Mouse (Mus musculus): Measurements from ENCODE around the gene Tnk1. TPM values are rescaled to one million over a fixed set of nuclear protein-coding genes. Genes with fewer than 3 reads are reported as not detected.
A peak's percentile ranks its signal among the peaks of the same experiment; 100 is the strongest.

Gene Tnk1
- total RNA-seq, 1 experiment, result 3.4 TPM

- TF ChIP-seq HCFC1 (IDR thresholded peaks at IDR 0.05; ENCODE audit: borderline replicate concordance, insufficient read depth, low read length), result no peak
- TF ChIP-seq CHD2 (IDR thresholded peaks at IDR 0.05; ENCODE audit: low read depth, low read length), result no peak
- no peak for TF ChIP-seq ZC3H11A (IDR thresholded peaks at IDR 0.05; ENCODE audit: borderline replicate concordance, low read depth, low read length)
- TF ChIP-seq ZNF384 (IDR thresholded peaks at IDR 0.05; ENCODE audit: low read depth, low read length), result no peak
- TF ChIP-seq MAFK (IDR thresholded peaks at IDR 0.05; ENCODE audit: insufficient read depth, low read depth, low read length), result no peak
- Histone ChIP-seq H3K4me3 (ENCODE audit: insufficient read depth in 1 of 2, low read depth in 1 of 2, low read length in 2 of 2, poor library complexity in 1 of 2, severe bottlenecking in 1 of 2) (peak overlapping the region; percentile 62 to 92), H3K36me3 (ENCODE audit: control insufficient read depth, insufficient read depth, low read length, poor library complexity, severe bottlenecking) (no peaks in the 10 kb centered on the region; the same call in 1 of the 2 replicates), H3K4me1 (ENCODE audit: control insufficient read depth in 2 of 2, insufficient read depth in 2 of 2, low read length in 2 of 2, poor library complexity in 1 of 2) (peaks cover 3 to 18% of the 10 kb centered on the region in 2 experiments; a peak in 3 of 4 replicates), H3K9me3 (ENCODE audit: control insufficient read depth, insufficient read depth, low read depth, low read length) (no peaks in the 10 kb centered on the region), H3K27ac (ENCODE audit: insufficient read depth, low read depth, low read length, poor library complexity, severe bottlenecking) (no peak overlapping the region), H3K9ac (ENCODE audit: insufficient read depth, low read depth, low read length, poor library complexity, severe bottlenecking) (peak overlapping the region; percentile 38)
- DNase-seq (ENCODE audit: low read depth, low spot score), result no peak
- in situ Hi-C loops (cut with MboI; ENCODE audit: low sequenced_read_pairs in 2 of 2, unreplicated experiment in 2 of 2), result loop anchor here in 1 of 2 experiments (10.0 kb wide), 1 partner anchor 72 kb away; the partner anchor contains the start of gene Tmem95
These were observed 55.9 kb downstream of the Tnk1 start for GRCm38 (mm10) chr11:69802648-69803105.

GRCm38 (mm10) chr11:69801379-69801977 lies 57.1 kb downstream of the Tnk1 start, which contains the start of gene Fgf11:
Fgf11 (minus strand) TSS chr11:69801857.
- in situ Hi-C loops (cut with MboI; ENCODE audit: low sequenced_read_pairs in 2 of 2, unreplicated experiment in 2 of 2), result loop anchor here in 1 of 2 experiments (10.0 kb wide), 1 partner anchor 73 kb away; the partner anchor contains the start of gene Tmem95
- peaks cover 3 to 18% of the 10 kb centered on the region in 2 experiments; a peak in 3 of 4 replicates for H3K4me1 ChIP-seq (ENCODE audit: control insufficient read depth in 2 of 2, insufficient read depth in 2 of 2, low read length in 2 of 2, poor library complexity in 1 of 2)
- no peak for DNase-seq (ENCODE audit: low read depth, low spot score)
- H3K9me3 ChIP-seq (ENCODE audit: control insufficient read depth, insufficient read depth, low read depth, low read length), result no peaks in the 10 kb centered on the region
- no peak for TF ChIP-seq ZC3H11A (IDR thresholded peaks at IDR 0.05; ENCODE audit: borderline replicate concordance, low read depth, low read length)
- no peak for TF ChIP-seq HCFC1 (IDR thresholded peaks at IDR 0.05; ENCODE audit: borderline replicate concordance, insufficient read depth, low read length)
- TF ChIP-seq MAFK (IDR thresholded peaks at IDR 0.05; ENCODE audit: insufficient read depth, low read depth, low read length), result no peak
- TF ChIP-seq ZNF384 (IDR thresholded peaks at IDR 0.05; ENCODE audit: low read depth, low read length), result no peak
- TF ChIP-seq CHD2 (IDR thresholded peaks at IDR 0.05; ENCODE audit: low read depth, low read length), result no peak
- H3K27ac ChIP-seq (ENCODE audit: insufficient read depth, low read depth, low read length, poor library complexity, severe bottlenecking), result no peak within 1 kb of the TSS
- peak within 1 kb of the TSS; percentile 70 for H3K9ac ChIP-seq (ENCODE audit: insufficient read depth, low read depth, low read length, poor library complexity, severe bottlenecking)
- H3K4me3 ChIP-seq (ENCODE audit: insufficient read depth in 1 of 2, low read depth in 1 of 2, low read length in 2 of 2, poor library complexity in 1 of 2, severe bottlenecking in 1 of 2), result peak within 1 kb of the TSS; percentile 81 to 92
- H3K36me3 ChIP-seq (ENCODE audit: control insufficient read depth, insufficient read depth, low read length, poor library complexity, severe bottlenecking), result no peaks in the 10 kb centered on the region; the same call in 1 of the 2 replicates

Other genes with a start within 250 kb of the Tnk1 start
- gene Shbg, start 240.8 kb downstream of the Tnk1 start, total RNA-seq (2012; rRNA removed), result not detected in 2 replicates
- 3.2 and 3.6 TPM in 2 replicates for gene Sat2, start 236.7 kb downstream of the Tnk1 start, total RNA-seq (2012; rRNA removed)
- gene Fxr2, start 225.7 kb downstream of the Tnk1 start, total RNA-seq (2012; rRNA removed), result 153 and 161 TPM in 2 replicates
- 6.6 and 8.2 TPM in 2 replicates for gene Sox15, start 203.4 kb downstream of the Tnk1 start, total RNA-seq (2012; rRNA removed)
- gene Mpdu1, start 196.1 kb downstream of the Tnk1 start, total RNA-seq (2012; rRNA removed), result 258 and 349 TPM in 2 replicates
- gene Cd68, start 192.6 kb downstream of the Tnk1 start, total RNA-seq (2012; rRNA removed), result 23.4 and 32.7 TPM in 2 replicates
- 1,512 and 1,948 TPM in 2 replicates for gene Eif4a1, start 186.3 kb downstream of the Tnk1 start, total RNA-seq (2012; rRNA removed)
- gene Senp3, start 176.6 kb downstream of the Tnk1 start, total RNA-seq (2012; rRNA removed), result 265 and 282 TPM in 2 replicates
- 8.6 and 11.7 TPM in 2 replicates for gene Tnfsf13, start 172.9 kb downstream of the Tnk1 start, total RNA-seq (2012; rRNA removed)
- gene Tnfsf12, start 162.9 kb downstream of the Tnk1 start, total RNA-seq (2012; rRNA removed), result 8.7 and 16.1 TPM in 2 replicates
- 13.7 and 19.9 TPM in 2 replicates for gene Tnfsfm13, start 162.6 kb downstream of the Tnk1 start, total RNA-seq (2012; rRNA removed)
- 71.9 and 74.2 TPM in 2 replicates for gene Polr2a, start 100.1 kb downstream of the Tnk1 start, total RNA-seq (2012; rRNA removed)
- gene Slc35g3, start 96.8 kb downstream of the Tnk1 start, total RNA-seq (2012; rRNA removed), result 0.22 and 0.48 TPM in 2 replicates
- 1.6 and 3.0 TPM in 2 replicates for gene Zbtb4, start 92.8 kb downstream of the Tnk1 start, total RNA-seq (2012; rRNA removed)
- gene Chrnb1, start 62.8 kb downstream of the Tnk1 start, total RNA-seq (2012; rRNA removed), result 3.8 and 5.7 TPM in 2 replicates
- 0.31 and 0.42 TPM in 2 replicates for gene Fgf11, start 56.9 kb downstream of the Tnk1 start, total RNA-seq (2012; rRNA removed)
- gene Tmem102, start 53.1 kb downstream of the Tnk1 start, total RNA-seq (2012; rRNA removed), result 1.3 and 1.8 TPM in 2 replicates
- gene Gm39566, start 43.4 kb downstream of the Tnk1 start, total RNA-seq (2012; rRNA removed), result not detected in 2 replicates
- not detected in 2 replicates for gene Spem2, start 40.3 kb downstream of the Tnk1 start, total RNA-seq (2012; rRNA removed)
- 0.27 TPM in 1 of 2 replicates, not detected in the other for gene Spem1, start 36.5 kb downstream of the Tnk1 start, total RNA-seq (2012; rRNA removed)
- gene Nlgn2, start 20.9 kb downstream of the Tnk1 start, total RNA-seq (2012; rRNA removed), result 8.9 and 9.5 TPM in 2 replicates
- gene Tmem256, start 20.2 kb downstream of the Tnk1 start, total RNA-seq (2012; rRNA removed), result 88.9 and 90.7 TPM in 2 replicates
- gene Plscr3, start 12.4 kb downstream of the Tnk1 start, total RNA-seq (2012; rRNA removed), result 7.0 and 7.2 TPM in 2 replicates
- gene Tmem95, start 19.3 kb upstream of the Tnk1 start, total RNA-seq (2012; rRNA removed), result not detected in 2 replicates
- gene Kctd11, start 22.7 kb upstream of the Tnk1 start, total RNA-seq (2012; rRNA removed), result 3.1 and 5.4 TPM in 2 replicates
- gene Acap1, start 36.8 kb upstream of the Tnk1 start, total RNA-seq (2012; rRNA removed), result 9.6 and 14.7 TPM in 2 replicates
- gene 2810408A11Rik, start 42.3 kb upstream of the Tnk1 start, total RNA-seq (2012; rRNA removed), result 3.3 and 5.7 TPM in 2 replicates
- 66.3 and 98.2 TPM in 2 replicates for gene Neurl4, start 42.3 kb upstream of the Tnk1 start, total RNA-seq (2012; rRNA removed)
- gene Gps2, start 55.2 kb upstream of the Tnk1 start, total RNA-seq (2012; rRNA removed), result 14.3 and 15.5 TPM in 2 replicates
- gene Eif5a, start 63.2 kb upstream of the Tnk1 start, total RNA-seq (2012; rRNA removed), result 754 and 926 TPM in 2 replicates
- gene Ybx2, start 77.1 kb upstream of the Tnk1 start, total RNA-seq (2012; rRNA removed), result 3.9 and 6.1 TPM in 2 replicates
- 2.6 and 4.2 TPM in 2 replicates for gene Slc2a4, start 89.5 kb upstream of the Tnk1 start, total RNA-seq (2012; rRNA removed)
- gene Cldn7, start 106.0 kb upstream of the Tnk1 start, total RNA-seq (2012; rRNA removed), result 24.9 and 38.7 TPM in 2 replicates
- 33.3 and 41.2 TPM in 2 replicates for gene Ctdnep1, start 122.4 kb upstream of the Tnk1 start, total RNA-seq (2012; rRNA removed)
- 76.1 and 87.9 TPM in 2 replicates for gene Elp5, start 123.8 kb upstream of the Tnk1 start, total RNA-seq (2012; rRNA removed)
- 57.7 and 70.6 TPM in 2 replicates for gene Gabarap, start 132.4 kb upstream of the Tnk1 start, total RNA-seq (2012; rRNA removed)
- gene Phf23, start 137.0 kb upstream of the Tnk1 start, total RNA-seq (2012; rRNA removed), result 64.7 and 80.9 TPM in 2 replicates
- 47.4 and 70.9 TPM in 2 replicates for gene Dvl2, start 141.9 kb upstream of the Tnk1 start, total RNA-seq (2012; rRNA removed)
- 32.5 and 48.7 TPM in 2 replicates for gene Acadvl, start 156.7 kb upstream of the Tnk1 start, total RNA-seq (2012; rRNA removed)
- gene Dlg4, start 158.2 kb upstream of the Tnk1 start, total RNA-seq (2012; rRNA removed), result 10.8 and 11.4 TPM in 2 replicates
- 0.58 TPM in 1 of 2 replicates, not detected in the other for gene Asgr1, start 195.4 kb upstream of the Tnk1 start, total RNA-seq (2012; rRNA removed)
- 2.0 and 2.1 TPM in 2 replicates for gene Asgr2, start 233.9 kb upstream of the Tnk1 start, total RNA-seq (2012; rRNA removed)